Mouse (Mus musculus) gastrocnemius, adult 8-10 months (tissue): ENCODE results near the gene Mrgpre. TPM values are rescaled to one million over a fixed set of nuclear protein-coding genes. Genes with fewer than 3 reads are reported as not detected.

Experiments used
- DNase-seq, 2 experiments: peaks; one replicate each; pipeline ENCODE4 v3.0.0; 2022; ENCODE audit warnings: low spot score in 2 of 2
- total RNA-seq, 4 experiments: library from RNA; stranded (reverse); gene quantifications; 2 replicates each; pipeline ENCODE4 v1.2.4; 2022

Mrgpre gene
- total RNA-seq, 4 experiments from 2014 or later: 0.32 to 0.87 (median 0.44) TPM

DNA sequence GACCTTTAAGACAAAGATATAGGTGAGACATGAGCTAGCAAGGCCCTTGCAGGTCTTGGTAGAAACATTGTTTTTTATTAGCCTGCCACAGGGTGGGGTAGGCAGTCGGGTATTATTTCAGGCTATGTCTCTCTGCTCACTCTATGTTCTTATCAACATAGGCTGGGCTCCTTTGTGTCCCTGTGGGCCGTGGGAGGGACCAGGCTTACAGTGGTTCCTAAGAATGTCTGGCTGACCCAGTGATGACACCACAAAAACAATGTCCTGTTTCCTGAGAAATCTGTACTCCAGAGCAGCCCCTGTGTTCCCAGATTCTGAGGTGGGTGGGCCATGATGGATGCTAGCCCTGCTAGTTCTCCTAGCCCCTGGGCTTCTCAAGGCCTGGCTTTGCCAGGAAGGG is 6.9 kb downstream of the Mrgpre start:
- no peak for DNase-seq

DNA sequence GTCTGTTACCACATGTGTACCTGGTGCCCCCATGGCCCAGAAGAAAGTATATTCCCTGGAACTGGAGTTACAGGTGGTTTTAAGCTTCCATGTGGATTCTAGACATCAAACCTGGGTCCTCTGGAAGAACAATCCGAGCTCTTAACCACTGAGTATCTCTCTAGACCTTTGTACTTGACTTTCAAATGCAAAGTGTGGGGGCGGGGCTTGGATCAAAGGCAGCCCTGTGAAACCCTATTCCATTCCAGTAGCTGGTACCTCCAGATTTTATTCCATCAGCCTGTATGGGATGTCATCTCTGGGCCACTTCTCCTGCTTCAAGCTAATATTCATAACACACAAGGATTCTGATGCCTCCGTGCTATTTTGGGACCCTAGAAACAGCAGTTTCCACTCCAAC is 8.2 kb downstream of the Mrgpre start:
- no peak for DNase-seq

DNA sequence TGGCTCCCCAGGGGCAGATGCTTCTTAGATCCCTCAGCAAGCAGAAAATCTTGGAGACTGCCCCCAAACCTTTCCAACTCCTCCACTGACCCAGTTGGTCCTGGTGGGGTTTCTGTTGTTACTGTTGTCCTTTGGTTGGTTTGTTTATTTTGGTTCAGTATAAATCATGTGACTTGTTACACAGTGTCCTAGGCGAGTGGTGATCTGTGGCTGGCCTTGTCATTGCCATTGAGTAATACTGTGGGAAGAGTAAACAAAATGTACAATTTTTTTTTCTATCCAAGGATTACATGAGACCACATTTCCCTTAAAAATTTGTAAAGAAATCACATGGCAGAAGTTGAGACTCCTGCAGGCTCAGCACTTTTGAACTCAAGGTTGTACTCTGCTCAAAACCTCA is 14.8 kb downstream of the Mrgpre start:
- no peak for DNase-seq

- DNase-seq: no peak
These were observed 16.0 kb downstream of the Mrgpre start for GRCm38 (mm10) chr7:143768267-143768666.

- no peak for DNase-seq
These were observed 17.4 kb downstream of the Mrgpre start, which contains the start of gene Mrgprg for GRCm38 (mm10) chr7:143766893-143767292. Mrgprg (minus strand) TSS chr7:143766993.

DNA sequence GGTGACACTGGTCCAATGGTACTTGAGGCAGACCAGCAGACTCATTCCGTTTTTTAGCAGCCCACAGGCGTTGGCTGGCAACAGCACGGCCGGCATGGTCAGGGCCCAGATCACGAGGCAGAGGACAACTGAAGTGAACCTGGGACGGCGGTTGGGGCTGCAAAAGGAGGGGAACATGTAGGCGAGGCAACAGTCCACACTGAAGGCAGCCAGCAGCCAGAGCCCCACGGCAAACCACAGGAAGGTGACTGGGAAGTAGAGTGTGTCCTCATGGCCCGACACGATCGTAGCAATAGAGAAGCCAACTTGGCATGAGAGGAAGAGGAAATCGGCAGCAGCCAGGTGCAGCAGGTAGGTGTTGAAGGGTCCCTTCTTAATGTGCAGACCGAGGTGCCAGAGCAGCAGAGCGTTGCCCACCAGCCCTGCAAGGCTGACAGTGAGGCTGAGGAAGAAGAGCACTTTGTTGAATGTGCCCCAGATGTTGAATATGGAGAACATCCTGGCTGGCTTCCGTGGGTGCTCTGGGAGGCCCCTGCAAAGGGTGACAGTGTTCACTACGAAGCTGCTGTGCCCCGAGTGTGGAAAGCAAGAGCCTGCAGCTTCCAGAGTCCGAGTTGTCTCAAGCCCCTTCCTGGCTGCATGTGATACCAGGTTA is 19.3 kb downstream of the Mrgpre start:
- no peak for DNase-seq

DNA sequence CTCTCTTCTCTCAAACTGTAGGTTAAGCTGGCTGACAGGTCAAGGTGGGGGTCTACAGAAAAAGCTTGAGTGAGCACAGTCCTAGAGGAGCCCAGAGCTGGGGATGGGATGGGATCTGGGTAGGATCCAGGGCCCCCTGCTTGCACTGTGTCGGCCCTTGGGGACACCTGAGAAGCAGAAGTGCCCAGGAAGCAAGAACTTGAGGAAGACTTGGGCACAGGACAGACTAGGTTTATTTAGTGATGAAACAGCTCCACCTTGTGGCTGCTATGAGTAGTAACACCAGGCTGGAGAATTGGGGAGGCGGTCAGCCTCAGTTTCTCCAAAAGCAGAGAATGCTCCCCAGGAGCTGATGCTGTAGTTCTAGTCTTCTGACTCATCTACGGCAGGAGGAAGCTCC is 20.5 kb downstream of the Mrgpre start:
- DNase-seq: no peak

- no peak for DNase-seq
These were observed 25.3 kb downstream of the Mrgpre start for GRCm38 (mm10) chr7:143758956-143759355.

DNA sequence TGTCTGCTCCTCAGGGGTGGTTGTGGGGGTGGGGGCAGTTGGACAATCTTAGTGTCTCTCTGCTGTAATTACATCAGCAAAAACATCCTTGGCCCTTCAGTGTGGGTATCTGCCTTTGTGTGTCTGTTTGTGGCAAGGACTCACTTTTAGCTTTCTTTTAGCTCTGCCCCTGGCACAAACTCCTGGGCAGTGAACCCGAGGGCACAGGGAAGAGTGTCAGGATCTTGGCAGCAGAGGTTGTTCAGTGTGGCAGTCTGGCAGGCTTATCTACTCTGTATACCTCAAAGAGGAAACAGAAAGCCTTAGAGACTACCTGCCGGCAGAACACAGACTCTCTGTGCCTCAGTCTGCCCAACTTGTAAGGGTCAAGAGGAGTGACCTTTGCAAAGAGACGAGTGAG is 26.6 kb downstream of the Mrgpre start:
- no peak for DNase-seq

GRCm38 (mm10) chr7:143757027-143757390 is 27.3 kb downstream of the Mrgpre start:
- peak; percentile 53 to 72 for DNase-seq

DNA sequence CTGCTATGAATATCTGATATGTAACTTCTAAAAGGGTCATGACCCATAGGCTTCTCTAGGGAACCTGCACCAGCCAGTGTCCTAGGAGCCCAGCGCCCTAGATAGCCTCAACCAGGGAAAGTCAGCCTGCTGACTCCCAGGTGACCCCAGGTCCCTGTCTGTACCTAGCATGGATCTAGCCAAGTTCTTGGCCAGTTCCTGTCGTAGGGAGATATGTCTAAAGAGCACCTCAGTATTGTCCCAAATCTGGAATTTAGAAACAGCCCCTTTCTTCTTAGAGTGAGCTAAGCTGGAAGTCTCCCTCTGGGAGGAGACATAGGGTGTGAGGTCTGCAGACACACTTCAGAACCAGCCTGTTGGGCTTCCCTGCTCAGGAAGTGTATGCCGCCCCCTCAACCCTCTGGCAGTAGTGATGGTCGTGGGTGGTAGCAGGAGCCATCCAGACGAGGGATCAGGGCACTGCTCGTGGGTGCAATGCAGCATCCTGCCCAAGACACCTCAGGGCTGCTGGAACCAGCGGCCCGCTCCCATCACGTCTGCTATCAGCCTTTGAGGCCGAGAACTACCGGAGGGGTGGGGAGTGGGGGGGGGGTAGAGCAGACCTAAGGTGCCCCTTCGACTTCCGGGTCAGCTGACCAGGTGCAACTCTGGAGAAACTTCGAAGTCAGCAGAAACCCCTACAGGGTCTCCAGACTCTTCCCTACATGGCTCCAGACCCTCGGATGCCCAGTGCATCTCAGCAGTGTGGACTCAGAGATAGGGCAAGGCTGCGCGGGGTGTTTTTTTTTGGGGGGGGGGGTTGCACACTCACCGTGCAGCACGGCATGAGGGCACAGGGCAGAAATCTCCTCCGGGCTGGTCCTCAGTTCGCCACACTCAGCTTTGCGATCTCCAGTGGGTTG is 27.9 kb downstream of the Mrgpre start, which contains the start of gene Osbpl5:
Osbpl5 (minus strand) TSS at position 861 of the 902 bp plus-strand sequence.
- DNase-seq: no peak

GRCm38 (mm10) chr7:143755357-143756124 is 28.8 kb downstream of the Mrgpre start:
- no peak for DNase-seq

DNA sequence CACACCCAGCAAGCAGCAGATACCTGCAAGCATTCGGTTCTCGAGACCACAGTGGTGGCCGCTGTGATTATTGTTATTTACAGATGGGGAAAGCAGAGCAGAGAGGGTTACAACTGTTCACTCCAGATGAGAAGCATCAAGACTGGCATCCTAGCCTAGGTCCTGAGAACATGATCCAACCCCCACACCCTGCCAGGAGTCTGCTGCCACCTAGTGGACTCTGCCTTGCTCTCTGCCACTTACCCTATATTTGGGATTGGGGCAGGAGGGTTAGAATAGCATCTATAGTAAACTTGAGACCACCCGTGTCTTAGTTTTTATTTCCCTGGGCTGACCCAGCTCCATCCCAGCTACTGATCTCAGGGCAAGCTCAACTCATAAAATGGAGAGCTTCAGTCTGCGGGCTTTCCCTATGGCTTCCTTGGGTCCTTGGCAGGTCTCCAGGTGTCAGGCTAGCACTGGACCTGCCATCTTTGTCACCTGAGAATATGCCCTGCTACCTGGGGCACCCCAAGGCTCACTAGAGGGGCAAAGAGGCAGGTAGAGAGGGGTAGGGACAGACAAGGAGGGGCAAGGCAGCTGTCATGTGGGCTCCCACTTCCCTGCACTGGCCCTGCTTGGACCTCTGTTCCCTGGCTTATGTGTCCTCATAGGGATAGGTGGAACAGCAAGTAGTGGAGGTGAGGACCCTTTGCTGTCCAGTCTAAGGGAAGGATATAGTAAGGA is 30.1 kb downstream of the Mrgpre start:
- peak in 1 of 2 experiments; percentile 50 for DNase-seq

DNA sequence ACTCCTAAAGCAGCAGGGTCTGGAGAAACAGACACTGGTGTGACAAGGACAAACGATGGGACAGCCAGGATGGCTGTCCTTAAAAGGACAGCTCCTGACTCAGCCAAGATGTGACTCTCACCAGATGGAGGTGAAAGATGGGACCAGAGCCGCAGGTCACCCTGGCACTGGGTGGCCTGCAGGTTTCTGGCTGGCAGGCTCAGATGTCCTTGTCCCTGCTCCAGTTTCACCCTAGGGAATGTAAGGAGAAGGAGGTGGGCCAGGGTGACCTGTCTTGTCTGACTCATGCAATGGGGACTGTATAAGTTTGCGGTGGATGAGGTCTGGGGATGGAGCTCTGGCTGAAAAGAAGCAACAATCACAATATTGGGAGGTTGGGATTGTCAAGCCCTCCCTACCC is 31.7 kb downstream of the Mrgpre start:
- no peak for DNase-seq

GRCm38 (mm10) chr7:143752056-143752455 is 32.2 kb downstream of the Mrgpre start:
- no peak for DNase-seq

DNA sequence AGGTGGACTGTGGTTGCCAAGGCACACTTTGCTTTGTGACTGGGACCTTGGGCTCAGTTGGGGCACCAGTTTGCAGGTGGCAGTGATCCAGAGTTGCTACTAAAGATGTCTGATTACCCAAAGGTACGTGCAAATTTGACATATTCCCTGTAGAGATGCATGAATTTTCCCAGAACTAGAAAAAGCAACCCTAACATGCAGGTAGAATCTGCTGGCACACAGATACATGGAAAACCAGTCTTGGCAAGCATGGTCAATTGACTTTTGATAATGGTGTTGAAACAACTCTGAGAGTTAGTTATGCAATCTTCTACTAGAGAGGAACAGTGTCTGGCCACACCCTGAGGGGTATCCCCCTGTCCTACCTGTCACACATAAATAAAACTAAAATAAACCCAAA is 32.9 kb downstream of the Mrgpre start:
- no peak for DNase-seq

GRCm38 (mm10) chr7:143749045-143749444 is 35.3 kb downstream of the Mrgpre start:
- no peak for DNase-seq

DNA sequence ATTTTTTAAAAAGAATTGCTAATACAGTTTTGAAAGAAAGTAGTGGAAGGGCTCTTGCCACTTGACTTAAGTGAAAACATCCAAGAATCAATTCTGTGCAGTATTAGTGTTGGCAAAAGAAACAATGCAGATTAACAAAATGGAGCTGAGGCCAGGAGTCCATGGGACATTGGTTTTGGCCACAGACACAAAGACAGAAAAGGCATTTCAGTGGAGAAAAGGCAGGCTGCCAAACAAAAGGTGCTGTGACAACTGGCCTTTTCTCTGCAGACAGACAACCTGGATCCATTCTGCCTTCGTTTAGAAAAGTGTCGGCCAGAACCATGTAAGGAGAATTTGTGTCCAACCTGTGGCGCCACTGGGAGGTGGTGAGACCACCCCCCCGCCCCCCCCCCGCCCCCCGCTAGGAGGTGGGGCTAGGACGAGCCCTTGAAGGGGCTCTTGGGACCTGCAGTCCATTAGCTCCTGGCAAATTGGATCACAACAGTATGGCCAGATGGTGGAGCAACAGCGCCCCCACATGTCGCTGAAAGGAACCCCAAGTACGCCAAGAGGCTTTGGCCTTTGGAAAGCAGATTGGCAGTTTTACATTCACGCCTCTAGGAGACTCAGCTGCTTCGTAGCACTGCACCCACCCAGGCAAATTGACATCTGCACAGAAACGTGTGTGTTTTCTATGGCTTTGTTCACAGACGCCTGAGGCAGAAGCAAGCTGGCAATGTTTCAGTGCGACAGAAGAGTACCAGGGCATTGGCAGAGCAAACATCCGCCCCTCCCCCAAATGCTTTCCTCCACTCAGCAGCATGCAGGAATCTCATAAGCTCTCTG is 36.0 kb downstream of the Mrgpre start:
- DNase-seq: peak; percentile 78 to 79

- no peak for DNase-seq
These were observed 43.6 kb downstream of the Mrgpre start for GRCm38 (mm10) chr7:143740653-143741052.
